Mouse (Mus musculus) CH12.LX (cell line): ENCODE data around the gene P4ha2. TPM values are rescaled to one million over a fixed set of nuclear protein-coding genes. Genes with fewer than 3 reads are reported as not detected.

Source experiments
- DNase-seq: peaks from one replicate; pipeline ENCODE4 v3.0.0-alpha.2; 2013; ENCODE audit errors: extremely low read depth
- H3K27ac ChIP-seq: 2 replicates; pipeline ENCODE4 v1.5.1; 2012; ENCODE audit warnings: low read depth, mild to moderate bottlenecking, control low read depth, moderate library complexity; ENCODE audit not compliant: insufficient read depth
- H3K27me3 ChIP-seq: replicated peaks from 2 replicates; pipeline ENCODE3; 2012; ENCODE audit warnings: inconsistent platforms
- H3K36me3 ChIP-seq, 2 experiments: replicated peaks in 1 of 2; 2 replicates each; pipeline versions ENCODE3 to v1.6.1; 2012; ENCODE audit warnings: inconsistent platforms in 1 of 2, low read length in 1 of 2, mild to moderate bottlenecking in 1 of 2, mixed read lengths in 1 of 2, moderate library complexity in 1 of 2; ENCODE audit not compliant: control insufficient read depth in 1 of 2, insufficient read depth in 1 of 2
- H3K4me1 ChIP-seq, 2 experiments: 2 replicates each; pipeline ENCODE4 v1.6.1; 2012; ENCODE audit warnings: inconsistent platforms in 1 of 2, moderate library complexity in 1 of 2; ENCODE audit not compliant: insufficient read depth in 2 of 2, control insufficient read depth in 1 of 2
- H3K4me2 ChIP-seq: 2 replicates; pipeline ENCODE4 v1.6.1; 2012; ENCODE audit warnings: low read depth, mild to moderate bottlenecking, control low read depth; ENCODE audit not compliant: poor library complexity, insufficient read depth, severe bottlenecking
- H3K4me3 ChIP-seq, 3 experiments: fragments of 150-350 bp in 1 of 3; sonication (generic) in 1 of 3; replicated peaks in 1 of 3; 2 replicates each; pipeline versions ENCODE3 to v1.5.1; 2011 to 2012; ENCODE audit warnings: low read depth in 2 of 3, low read length in 2 of 3, mild to moderate bottlenecking in 2 of 3, moderate library complexity in 2 of 3, control low read depth in 1 of 3, improper control_type of control experiment in 1 of 3, inconsistent platforms in 1 of 3, mixed read lengths in 1 of 3; ENCODE audit not compliant: poor library complexity in 1 of 3
- H3K79me2 ChIP-seq: replicated peaks from 2 replicates; pipeline ENCODE4 v1.6.1; 2012; ENCODE audit warnings: mild to moderate bottlenecking, moderate library complexity; ENCODE audit not compliant: control insufficient read depth, poor library complexity, insufficient read depth, severe bottlenecking; ENCODE audit errors: extremely low read depth
- H3K9ac ChIP-seq: 2 replicates; pipeline ENCODE4 v1.6.1; 2012; ENCODE audit warnings: low read depth, mild to moderate bottlenecking, control low read depth, moderate library complexity; ENCODE audit not compliant: insufficient read depth
- H3K9me3 ChIP-seq: replicated peaks from 2 replicates; pipeline ENCODE3; 2012; ENCODE audit warnings: low read length, inconsistent platforms, mixed read lengths
- CHD2 ChIP-seq: IDR thresholded peaks from 2 replicates; pipeline ENCODE4 v1.6.1; 2011; ENCODE audit warnings: low read length, improper control_type of control experiment
- E2F4 ChIP-seq: IDR thresholded peaks from 2 replicates; pipeline ENCODE4 v1.6.1; 2011; ENCODE audit warnings: low read depth, low read length, improper control_type of control experiment; ENCODE audit not compliant: insufficient replicate concordance
- EP300 ChIP-seq: IDR thresholded peaks from 2 replicates; pipeline ENCODE4 v1.6.1; 2011; ENCODE audit warnings: low read length, improper control_type of control experiment
- HCFC1 ChIP-seq: IDR thresholded peaks from 2 replicates; pipeline ENCODE4 v1.6.1; 2012; ENCODE audit warnings: low read depth, mild to moderate bottlenecking, inconsistent platforms, low read length, improper control_type of control experiment
- KAT2A ChIP-seq: IDR thresholded peaks from 2 replicates; pipeline ENCODE4 v1.6.1; 2012; ENCODE audit warnings: low read length, improper control_type of control experiment, inconsistent platforms; ENCODE audit not compliant: insufficient replicate concordance
- MAX ChIP-seq: IDR thresholded peaks from 2 replicates; pipeline ENCODE4 v1.6.1; 2011; ENCODE audit warnings: low read length, improper control_type of control experiment
- MAZ ChIP-seq: IDR thresholded peaks from 2 replicates; pipeline ENCODE4 v1.6.1; 2012; ENCODE audit warnings: low read depth, mild to moderate bottlenecking, inconsistent platforms, low read length, improper control_type of control experiment, moderate library complexity
- MEF2A ChIP-seq: IDR thresholded peaks from 2 replicates; pipeline ENCODE4 v1.6.1; 2014; ENCODE audit warnings: low read depth, mild to moderate bottlenecking, inconsistent platforms, low read length, improper control_type of control experiment, borderline replicate concordance
- MYC ChIP-seq: IDR thresholded peaks from 2 replicates; pipeline ENCODE4 v1.6.1; 2011; ENCODE audit warnings: low read depth, mild to moderate bottlenecking, improper control_type of control experiment, low read length
- NRF1 ChIP-seq: IDR thresholded peaks from 2 replicates; pipeline ENCODE4 v1.6.1; 2014; ENCODE audit warnings: low read depth, mild to moderate bottlenecking, inconsistent platforms, low read length, improper control_type of control experiment, moderate library complexity
- POLR2A ChIP-seq: IDR thresholded peaks from 2 replicates; pipeline ENCODE4 v1.6.1; 2011; ENCODE audit warnings: low read depth, mild to moderate bottlenecking, improper control_type of control experiment, low read length
- POLR2AphosphoS2 ChIP-seq: IDR thresholded peaks from 2 replicates; pipeline ENCODE4 v1.6.1; 2011; ENCODE audit warnings: low read depth, low read length, improper control_type of control experiment
- RAD21 ChIP-seq: IDR thresholded peaks from 2 replicates; pipeline ENCODE4 v1.6.1; 2011; ENCODE audit warnings: low read depth, mild to moderate bottlenecking, low read length, improper control_type of control experiment, moderate library complexity
- RCOR1 ChIP-seq: conservative IDR thresholded peaks from 2 replicates; pipeline ENCODE4 v1.6.1; 2012; ENCODE audit warnings: low read depth, mild to moderate bottlenecking, inconsistent platforms, low read length, improper control_type of control experiment
- SIN3A ChIP-seq: IDR thresholded peaks from 2 replicates; pipeline ENCODE4 v1.6.1; 2012; ENCODE audit warnings: low read length, improper control_type of control experiment, inconsistent platforms
- TCF12 ChIP-seq: IDR thresholded peaks from 2 replicates; pipeline ENCODE4 v1.6.1; 2014; ENCODE audit warnings: low read depth, mild to moderate bottlenecking, inconsistent platforms, low read length, improper control_type of control experiment
- UBTF ChIP-seq: IDR thresholded peaks from 2 replicates; pipeline ENCODE4 v1.6.1; 2012; ENCODE audit warnings: low read depth, mild to moderate bottlenecking, inconsistent platforms, low read length, improper control_type of control experiment, moderate library complexity
- USF2 ChIP-seq: conservative IDR thresholded peaks from 2 replicates; pipeline ENCODE4 v1.6.1; 2011; ENCODE audit warnings: low read depth, low read length, improper control_type of control experiment
- dilution Hi-C: fragments of 300-500 bp; cut with MboI; formaldehyde crosslinking; loops from 2 replicates; pipeline ENCODE4 v1.14.3; 2020; ENCODE audit warnings: low sequenced_read_pairs; ENCODE audit not compliant: extremely low pct_unique_long_range_greater_than_20kb, extremely low pct_ligation_motif_present
- in situ Hi-C: fragments of 300-500 bp; cut with MboI; formaldehyde crosslinking; loops from 3 replicates; pipeline ENCODE4 v1.14.3; 2019; ENCODE audit warnings: low sequenced_read_pairs, low pct_ligation_motif_present, low pct_unique_long_range_greater_than_20kb, mixed read lengths
- polyA plus RNA-seq: library from polyadenylated mRNA; unstranded; fragments of >175 nt; gene quantifications from 2 replicates; pipeline ENCODE4 v1.2.1, GENCODE M21; 2012; ENCODE audit warnings: low read depth; ENCODE audit not compliant: insufficient read length
- total RNA-seq, 2 experiments: library from RNA; depleted of rRNA; stranded (reverse); fragments of 300-350 nt in 1 of 2; fragments of >200 nt in 1 of 2; gene quantifications; 2 replicates each; pipeline ENCODE4 v1.2.3; 2012 to 2014

The P4ha2 gene
- total and polyA plus RNA-seq, 3 experiments, result 3.6 to 10.0 (median 7.9) TPM

GRCm38 (mm10) chr11:54106676-54107075, 6.8 kb downstream of the P4ha2 start:
- Histone ChIP-seq H3K4me1 (peaks cover 0 to 10% of the 10 kb centered on the region in 2 experiments; a peak in 2 of 4 replicates), H3K27me3 (peaks cover 49% of the 10 kb centered on the region), H3K27ac (no peak overlapping the region), H3K9me3 (no peaks in the 10 kb centered on the region), H3K4me2 (no peak overlapping the region), H3K9ac (no peak overlapping the region), H3K4me3 (no peak overlapping the region), H3K79me2 (no peaks in the 10 kb centered on the region), H3K36me3 (no peaks in the 10 kb centered on the region)
- dilution Hi-C loops, result no loop called here
- in situ Hi-C loops, result no loop called here
- TF ChIP-seq MEF2A, result no peak
- no peak for TF ChIP-seq CHD2
- TF ChIP-seq HCFC1, result no peak
- no peak for TF ChIP-seq E2F4
- no peak for TF ChIP-seq POLR2A
- no peak for DNase-seq

- Histone ChIP-seq H3K27me3 (peaks cover 43% of the 10 kb centered on the region), H3K27ac (no peak overlapping the region), H3K79me2 (no peaks in the 10 kb centered on the region), H3K9ac (no peak overlapping the region), H3K4me1 (peaks cover 0 to 14% of the 10 kb centered on the region in 2 experiments; a peak in 2 of 4 replicates), H3K4me3 (no peak overlapping the region), H3K9me3 (no peaks in the 10 kb centered on the region), H3K4me2 (no peak overlapping the region)
- DNase-seq, result no peak
- in situ Hi-C loops (no loop called here), dilution Hi-C loops (no loop called here)
- TF ChIP-seq POLR2AphosphoS2 (no peak), NRF1 (no peak), RAD21 (no peak), EP300 (no peak), TCF12 (no peak), KAT2A (no peak), MAZ (no peak), RCOR1 (no peak), MYC (no peak), USF2 (no peak), SIN3A (no peak), MAX (no peak), UBTF (no peak)
- TF ChIP-seq, all 38 proteins: peak for 0
- H3K36me3 ChIP-seq, result no peaks in the 10 kb centered on the region
These were observed 7.3 kb downstream of the P4ha2 start for GRCm38 (mm10) chr11:54107239-54107638.
